Mouse (Mus musculus): ENCODE results near the gene Slc25a30. TPM values are rescaled to one million over a fixed set of nuclear protein-coding genes. Genes with fewer than 3 reads are reported as not detected.

The Slc25a30 gene
- polyA plus RNA-seq, 1 experiment from 2014 or later: 3.3 TPM

DNA sequence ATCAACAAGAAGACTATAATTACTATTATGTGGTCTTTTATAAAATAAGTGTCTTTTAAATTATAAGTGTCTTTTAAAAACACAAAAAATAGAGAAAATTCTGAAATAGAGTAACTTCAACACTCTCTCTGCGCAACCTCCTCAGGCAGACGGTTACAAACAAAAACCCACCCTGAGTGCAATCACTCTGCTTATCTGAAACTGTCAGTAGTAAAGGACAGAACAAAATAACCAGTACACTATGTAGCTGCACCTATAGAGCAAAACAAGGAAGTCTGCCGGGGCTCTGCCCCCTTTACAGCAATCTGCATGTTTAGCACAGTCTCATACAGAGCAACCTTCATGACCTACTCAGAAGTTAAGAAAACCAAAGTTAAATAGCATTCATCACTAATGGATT is 44.9 kb downstream of the Slc25a30 start:
- no peak overlapping the region for H3K9ac ChIP-seq
- H3K27ac ChIP-seq: no peak overlapping the region
- DNase-seq: no peak
- peaks cover 7% of the 10 kb centered on the region for H3K4me1 ChIP-seq (replicated peaks)
- no peaks in the 10 kb centered on the region for H3K27me3 ChIP-seq
- H3K9me3 ChIP-seq (replicated peaks): no peaks in the 10 kb centered on the region
- H3K4me3 ChIP-seq (replicated peaks): no peak overlapping the region
- peak; percentile 57; the same call in 1 of the 2 replicates for ATAC-seq (ENCODE audit: low read depth)
- WGBS (ENCODE audit: insufficient replicate concordance): 45% methylated on average over 3 of the region's 3 CpGs
- no peak overlapping the region for H3K4me2 ChIP-seq
- peaks cover 67% of the 10 kb centered on the region for H3K36me3 ChIP-seq

DNA sequence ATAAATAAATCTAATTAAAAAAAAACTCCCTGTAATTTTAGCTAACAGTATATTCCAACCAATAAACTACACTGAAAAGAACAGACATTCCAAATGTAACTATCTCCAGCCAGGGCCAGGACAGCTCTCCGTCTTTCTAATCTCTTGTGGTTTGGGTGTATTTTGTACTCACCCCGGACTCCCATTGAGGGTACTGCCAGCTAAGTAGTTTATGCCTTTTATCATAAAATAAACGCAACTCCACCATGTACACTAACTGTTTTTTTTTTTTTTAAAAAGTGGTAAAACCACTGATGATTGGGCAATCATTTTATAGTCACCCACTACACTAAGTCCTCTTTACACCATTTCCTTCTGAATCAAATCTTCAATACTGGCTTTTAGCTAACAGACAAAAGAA is 51.2 kb downstream of the Slc25a30 start:
- no peak overlapping the region for H3K4me3 ChIP-seq (replicated peaks)
- H3K9me3 ChIP-seq (replicated peaks): no peaks in the 10 kb centered on the region
- H3K9ac ChIP-seq: no peak overlapping the region
- no peak overlapping the region for H3K27ac ChIP-seq
- H3K27me3 ChIP-seq: no peaks in the 10 kb centered on the region
- ATAC-seq (ENCODE audit: low read depth): no peak
- H3K36me3 ChIP-seq: peaks cover 78% of the 10 kb centered on the region
- WGBS (ENCODE audit: insufficient replicate concordance): 44% methylated on average over 3 of the region's 3 CpGs
- DNase-seq: no peak
- H3K4me2 ChIP-seq: no peak overlapping the region
- no peaks in the 10 kb centered on the region for H3K4me1 ChIP-seq (replicated peaks)

DNA sequence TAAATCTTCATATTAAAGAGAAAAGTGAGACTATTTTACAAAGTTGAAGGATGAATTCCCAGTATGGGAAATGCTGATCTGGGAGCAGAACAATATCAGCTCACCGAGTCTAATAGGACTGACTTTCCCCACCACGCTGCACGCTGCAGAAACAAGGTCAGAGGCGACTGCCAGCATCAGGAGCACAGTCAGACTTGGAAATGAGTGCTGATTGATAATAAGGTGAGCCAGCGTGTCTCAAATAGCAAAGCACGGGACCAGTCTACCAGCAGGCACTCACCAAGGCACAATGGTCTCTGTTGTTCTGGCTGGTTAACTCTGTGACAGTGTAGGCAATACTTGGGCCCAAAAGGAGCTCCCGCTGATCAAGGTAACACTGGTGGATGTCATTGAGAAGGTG is 54.2 kb downstream of the Slc25a30 start:
- Histone ChIP-seq H3K4me1 (replicated peaks) (0 out of 2 replicates have a peak, but pooled peaks cover 3% of the 10 kb centered on the region), H3K27me3 (no peaks in the 10 kb centered on the region), H3K27ac (no peak overlapping the region), H3K36me3 (peaks cover 86% of the 10 kb centered on the region), H3K9ac (no peak overlapping the region), H3K9me3 (replicated peaks) (no peaks in the 10 kb centered on the region), H3K4me2 (no peak overlapping the region), H3K4me3 (replicated peaks) (no peak overlapping the region)
- ATAC-seq (ENCODE audit: low read depth): no peak
- 89% methylated on average over 7 of the region's 7 CpGs for WGBS (ENCODE audit: insufficient replicate concordance)
- DNase-seq: no peak

DNA sequence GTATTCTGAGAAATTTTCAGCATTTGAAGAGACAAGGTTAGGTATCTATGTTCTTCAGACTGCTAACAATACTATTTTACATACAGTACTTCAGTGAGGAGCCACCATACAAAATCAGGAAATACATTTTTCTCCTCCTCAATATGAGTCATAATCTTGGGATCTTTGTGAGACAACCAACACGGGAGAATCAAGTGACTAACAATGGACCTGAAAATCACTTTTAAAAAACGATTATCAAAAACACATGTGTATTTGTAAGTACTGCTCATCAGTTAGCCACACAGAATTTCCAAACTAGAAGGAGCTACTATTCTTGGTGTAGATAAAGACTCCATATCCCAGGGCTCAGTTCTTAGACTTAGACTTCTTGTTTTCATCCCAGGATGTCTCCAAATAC is 55.5 kb downstream of the Slc25a30 start:
- H3K4me2 ChIP-seq: no peak overlapping the region
- ATAC-seq (ENCODE audit: low read depth) (no peak), DNase-seq (no peak)
- H3K27ac ChIP-seq: no peak overlapping the region
- 0 out of 2 replicates have a peak, but pooled peaks cover 3% of the 10 kb centered on the region for H3K4me1 ChIP-seq (replicated peaks)
- H3K4me3 ChIP-seq (replicated peaks): no peak overlapping the region
- no peaks in the 10 kb centered on the region for H3K27me3 ChIP-seq
- H3K36me3 ChIP-seq: peaks cover 85% of the 10 kb centered on the region
- H3K9ac ChIP-seq: no peak overlapping the region
- H3K9me3 ChIP-seq (replicated peaks): no peaks in the 10 kb centered on the region
- WGBS (ENCODE audit: insufficient replicate concordance): 77% methylated on average over 2 of the region's 2 CpGs

DNA sequence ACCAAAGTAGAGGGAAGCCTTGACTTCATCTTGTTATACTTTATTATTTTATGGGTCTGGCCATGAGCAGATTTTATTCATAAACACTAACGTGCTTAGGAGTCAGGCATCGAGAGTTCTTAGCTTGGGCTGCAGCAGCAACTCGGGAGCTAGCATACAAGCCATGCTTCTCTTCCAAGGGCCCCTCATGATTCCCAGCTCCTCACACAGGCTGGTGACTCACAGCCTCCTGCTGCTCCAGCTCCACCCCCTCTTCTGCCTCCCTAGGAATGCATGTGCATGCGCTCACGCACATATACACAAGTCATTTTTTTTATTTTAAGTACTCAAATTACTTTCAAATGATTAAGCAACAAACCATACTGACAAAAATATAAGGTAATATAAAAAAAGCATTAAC is 58.7 kb downstream of the Slc25a30 start:
- ATAC-seq (ENCODE audit: low read depth): no peak
- no peak overlapping the region for H3K27ac ChIP-seq
- no peak for DNase-seq
- peaks cover 79% of the 10 kb centered on the region for H3K36me3 ChIP-seq
- no peak overlapping the region for H3K4me3 ChIP-seq (replicated peaks)
- no peaks in the 10 kb centered on the region for H3K27me3 ChIP-seq
- no peaks in the 10 kb centered on the region for H3K9me3 ChIP-seq (replicated peaks)
- 93% methylated on average over 5 of the region's 5 CpGs for WGBS (ENCODE audit: insufficient replicate concordance)
- 0 out of 2 replicates have a peak, but pooled peaks cover 3% of the 10 kb centered on the region for H3K4me1 ChIP-seq (replicated peaks)
- H3K9ac ChIP-seq: no peak overlapping the region
- H3K4me2 ChIP-seq: no peak overlapping the region

DNA sequence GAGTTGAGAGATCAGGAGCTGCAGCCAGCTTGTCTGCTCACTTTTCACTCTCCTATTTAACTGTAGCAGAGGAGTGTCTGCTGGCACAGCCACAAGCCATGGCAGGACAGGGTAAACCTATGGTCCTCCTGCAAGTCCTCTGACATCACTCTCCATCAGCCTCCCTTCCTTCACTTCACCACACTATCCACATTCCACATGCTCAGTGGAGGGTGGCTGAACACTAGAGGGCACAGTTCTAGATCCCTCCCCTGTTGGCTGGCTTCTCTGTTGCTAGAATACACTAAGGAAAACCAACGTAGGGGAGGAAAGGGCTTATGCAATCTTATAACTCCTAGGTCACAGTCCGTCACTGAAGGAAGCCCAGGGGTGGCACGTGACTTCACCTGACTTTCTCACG is 59.8 kb downstream of the Slc25a30 start:
- ATAC-seq (ENCODE audit: low read depth) (0 out of 2 replicates have a peak, but pooled peaks have one; percentile 12), DNase-seq (no peak)
- Histone ChIP-seq H3K27ac (no peak overlapping the region), H3K9me3 (replicated peaks) (no peaks in the 10 kb centered on the region), H3K36me3 (peaks cover 75% of the 10 kb centered on the region), H3K4me2 (no peak overlapping the region), H3K4me1 (replicated peaks) (0 out of 2 replicates have a peak, but pooled peaks cover 3% of the 10 kb centered on the region), H3K27me3 (no peaks in the 10 kb centered on the region), H3K9ac (no peak overlapping the region), H3K4me3 (replicated peaks) (no peak overlapping the region)
- WGBS (ENCODE audit: insufficient replicate concordance): 65% methylated on average over 4 of the region's 4 CpGs

DNA sequence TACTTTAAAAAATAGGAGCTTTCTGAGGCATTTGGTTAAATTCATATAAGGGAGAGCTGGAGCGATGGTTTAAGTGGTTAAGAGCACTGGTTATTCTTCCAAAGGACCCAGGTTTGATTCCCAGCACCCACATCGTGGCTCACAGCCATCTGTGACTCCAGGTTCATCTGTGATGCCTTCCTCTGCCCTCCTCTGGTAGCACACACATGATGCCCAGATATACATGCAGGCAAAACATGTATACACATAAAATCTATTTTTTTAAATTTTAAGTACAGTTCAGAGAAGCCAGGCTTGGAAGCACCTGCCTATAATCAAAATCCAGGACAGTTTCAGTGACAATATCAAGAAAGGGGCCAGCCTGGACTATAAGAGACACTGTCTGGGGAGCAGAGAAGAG is 64.0 kb downstream of the Slc25a30 start:
- no peak overlapping the region for H3K4me2 ChIP-seq
- no peak overlapping the region for H3K27ac ChIP-seq
- no peak overlapping the region for H3K9ac ChIP-seq
- no peaks in the 10 kb centered on the region for H3K27me3 ChIP-seq
- H3K36me3 ChIP-seq: peaks cover 80% of the 10 kb centered on the region
- H3K9me3 ChIP-seq (replicated peaks): no peaks in the 10 kb centered on the region
- WGBS (ENCODE audit: insufficient replicate concordance): 87% methylated on average over 2 of the region's 2 CpGs
- H3K4me3 ChIP-seq (replicated peaks): no peak overlapping the region
- DNase-seq: no peak
- ATAC-seq (ENCODE audit: low read depth): no peak
- H3K4me1 ChIP-seq (replicated peaks): no peaks in the 10 kb centered on the region

DNA sequence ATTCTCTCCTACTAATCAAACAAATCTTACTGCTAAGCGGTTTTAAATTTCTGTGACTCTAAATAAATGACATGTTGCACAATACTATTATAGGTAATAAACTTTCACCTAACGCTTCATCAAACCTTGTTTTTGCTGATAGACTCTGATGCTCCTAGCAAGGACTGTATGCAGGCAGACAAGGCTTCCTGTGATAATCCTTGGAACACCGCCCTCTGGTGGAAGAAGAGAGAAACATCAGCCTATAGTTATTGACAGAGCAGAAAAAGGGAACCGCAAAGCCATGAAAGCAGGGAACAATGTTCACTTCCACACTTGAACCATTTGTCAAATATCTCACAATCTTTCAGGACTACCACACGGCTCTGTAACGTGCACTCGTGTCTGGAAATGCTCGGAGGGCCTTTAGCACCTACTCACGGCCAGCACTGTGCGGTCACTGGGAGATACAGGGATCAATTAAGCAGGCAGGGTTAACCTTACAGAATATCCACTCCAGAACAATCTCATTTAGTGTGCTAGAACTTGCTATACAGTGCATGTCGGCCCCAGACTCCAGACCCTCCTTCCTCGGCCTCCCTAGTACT is 64.8 kb downstream of the Slc25a30 start:
- no peak overlapping the region for H3K9ac ChIP-seq
- WGBS (ENCODE audit: insufficient replicate concordance): 49% methylated on average over 12 of the region's 12 CpGs
- peaks cover 77% of the 10 kb centered on the region for H3K36me3 ChIP-seq
- no peaks in the 10 kb centered on the region for H3K27me3 ChIP-seq
- H3K4me3 ChIP-seq (replicated peaks): no peak overlapping the region
- no peak overlapping the region for H3K4me2 ChIP-seq
- H3K27ac ChIP-seq: no peak overlapping the region
- no peaks in the 10 kb centered on the region for H3K9me3 ChIP-seq (replicated peaks)
- no peaks in the 10 kb centered on the region for H3K4me1 ChIP-seq (replicated peaks)
- DNase-seq (peak; percentile 33), ATAC-seq (ENCODE audit: low read depth) (peak; percentile 41; the same call in 1 of the 2 replicates)

DNA sequence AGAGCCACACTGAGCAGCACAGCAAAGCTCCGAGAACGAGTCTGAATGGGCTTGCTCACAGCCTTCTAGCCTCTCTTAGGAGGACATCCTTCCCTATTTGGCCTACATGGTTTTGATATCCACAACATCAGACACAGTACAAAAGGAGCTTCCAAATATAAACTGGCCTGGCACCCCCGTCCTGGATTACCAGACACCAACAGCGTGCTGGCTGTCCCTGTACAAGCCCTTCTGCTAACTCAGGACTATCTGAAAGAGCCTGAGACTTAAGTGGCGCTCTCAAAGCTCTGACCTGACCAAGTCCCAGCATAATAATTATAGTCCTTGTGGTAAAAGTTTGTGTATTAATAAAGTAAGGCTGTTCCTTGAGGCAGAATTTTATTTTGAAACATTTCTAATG is 66.7 kb downstream of the Slc25a30 start:
- H3K36me3 ChIP-seq: peaks cover 80% of the 10 kb centered on the region
- WGBS (ENCODE audit: insufficient replicate concordance): 87% methylated on average over 5 of the region's 5 CpGs

DNA sequence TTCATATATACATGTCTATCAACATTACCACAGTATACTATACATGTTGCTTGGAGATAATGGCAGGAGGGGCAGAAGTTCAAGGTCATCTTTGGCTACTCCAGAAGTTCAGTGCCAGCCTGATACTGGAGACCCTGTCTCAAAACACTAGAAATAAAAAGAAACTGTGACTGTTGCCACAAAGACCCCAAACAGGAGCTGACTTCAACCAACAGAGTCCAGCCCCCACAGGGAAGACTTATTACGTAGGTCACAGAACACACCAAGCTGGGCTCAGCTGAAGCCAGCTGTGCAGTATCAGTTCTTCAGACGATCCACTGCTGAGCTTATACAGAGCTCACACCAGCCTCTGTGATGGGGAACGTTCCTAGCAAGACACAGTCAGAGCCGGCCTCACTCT is 70.4 kb downstream of the Slc25a30 start:
- Histone ChIP-seq H3K27ac (no peak overlapping the region), H3K4me3 (replicated peaks) (no peak overlapping the region), H3K9ac (no peak overlapping the region), H3K4me1 (replicated peaks) (no peaks in the 10 kb centered on the region), H3K4me2 (no peak overlapping the region), H3K36me3 (peaks cover 89% of the 10 kb centered on the region), H3K27me3 (no peaks in the 10 kb centered on the region), H3K9me3 (replicated peaks) (no peaks in the 10 kb centered on the region)
- DNase-seq (no peak), ATAC-seq (ENCODE audit: low read depth) (no peak)
- WGBS (ENCODE audit: insufficient replicate concordance): 77% methylated on average over 4 of the region's 4 CpGs

More for the DNA sequence above, 66.7 kb downstream of the Slc25a30 start:
- H3K9ac ChIP-seq: no peak overlapping the region
- H3K4me1 ChIP-seq (replicated peaks): no peaks in the 10 kb centered on the region
- H3K27ac ChIP-seq: no peak overlapping the region
- H3K9me3 ChIP-seq (replicated peaks): no peaks in the 10 kb centered on the region
- ATAC-seq (ENCODE audit: low read depth) (no peak), DNase-seq (no peak)
- no peak overlapping the region for H3K4me3 ChIP-seq (replicated peaks)
- H3K4me2 ChIP-seq: no peak overlapping the region
- no peaks in the 10 kb centered on the region for H3K27me3 ChIP-seq

DNA sequence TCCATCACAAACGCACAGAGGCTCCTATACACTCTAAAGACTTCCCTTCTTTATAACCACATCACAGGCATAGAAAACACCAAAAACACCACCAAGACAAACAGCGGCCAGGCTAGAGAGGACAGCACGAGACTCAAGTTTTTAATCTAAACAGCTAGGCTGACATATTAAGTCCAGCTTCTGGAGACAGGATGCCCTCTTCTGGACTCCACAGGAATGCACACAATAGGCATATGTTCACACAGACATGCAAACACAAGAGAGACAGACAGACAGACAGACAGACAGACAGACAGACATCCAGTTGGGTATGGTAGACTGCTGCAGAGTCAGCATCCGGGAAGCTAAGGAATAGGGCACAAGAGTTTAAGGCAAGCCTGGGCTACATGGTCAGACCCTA is 73.2 kb downstream of the Slc25a30 start:
- Histone ChIP-seq H3K4me1 (replicated peaks) (no peaks in the 10 kb centered on the region), H3K27me3 (no peaks in the 10 kb centered on the region), H3K4me3 (replicated peaks) (no peak overlapping the region), H3K4me2 (no peak overlapping the region), H3K9ac (no peak overlapping the region), H3K36me3 (peaks cover 88% of the 10 kb centered on the region), H3K27ac (no peak overlapping the region), H3K9me3 (replicated peaks) (no peaks in the 10 kb centered on the region)
- ATAC-seq (ENCODE audit: low read depth) (no peak), DNase-seq (no peak)
- WGBS (ENCODE audit: insufficient replicate concordance): 79% methylated on average over 4 of the region's 4 CpGs

DNA sequence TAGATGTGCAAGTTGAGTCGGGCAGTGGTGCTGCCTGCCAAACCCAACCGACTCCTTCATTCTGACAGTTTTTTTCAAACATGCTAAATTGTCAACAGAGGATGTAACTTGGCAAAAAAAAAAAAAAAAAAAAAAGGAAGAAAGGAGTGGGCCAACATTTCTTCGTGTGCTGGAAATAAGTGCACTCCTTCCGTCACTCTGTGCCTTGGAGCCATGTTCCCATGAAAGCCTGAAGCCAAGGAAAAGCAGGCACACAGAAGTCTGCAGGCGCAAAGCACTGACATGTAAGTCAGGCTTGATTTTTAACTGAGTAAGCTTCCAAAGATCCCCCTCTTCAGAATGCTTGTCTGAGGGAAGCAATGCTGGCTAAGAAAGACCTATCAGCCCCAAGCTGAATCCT is 74.2 kb downstream of the Slc25a30 start:
- no peak for ATAC-seq (ENCODE audit: low read depth)
- Histone ChIP-seq H3K4me3 (replicated peaks) (no peak overlapping the region), H3K27ac (no peak overlapping the region), H3K4me2 (no peak overlapping the region), H3K36me3 (peaks cover 87% of the 10 kb centered on the region), H3K4me1 (replicated peaks) (no peaks in the 10 kb centered on the region), H3K27me3 (no peaks in the 10 kb centered on the region), H3K9ac (no peak overlapping the region), H3K9me3 (replicated peaks) (no peaks in the 10 kb centered on the region)
- no peak for DNase-seq
- 82% methylated on average over 5 of the region's 5 CpGs for WGBS (ENCODE audit: insufficient replicate concordance)

Measured in liver, embryonic 13.5 days (tissue).